Mouse (Mus musculus) lung, embryonic 14.5 days (tissue): ENCODE results near the gene Ppm1n. TPM values are rescaled to one million over a fixed set of nuclear protein-coding genes. Genes with fewer than 3 reads are reported as not detected.

Experiments
- ATAC-seq: fragments of 200-750 bp; cut with Nextera tagmentation; 2 replicates; pipeline ENCODE4 v1.8.0; 2017; ENCODE audit warnings: mild to moderate bottlenecking, moderate TSS enrichment, moderate library complexity; ENCODE audit not compliant: insufficient read depth
- DNase-seq: peaks from one replicate; pipeline ENCODE4 v3.0.0-alpha.2; 2015
- H3K27ac ChIP-seq: fragments of 300-500 bp; sonication (generic); 2 replicates; pipeline ENCODE4 v1.5.1; 2014; ENCODE audit warnings: low read depth, mild to moderate bottlenecking, moderate library complexity
- H3K27me3 ChIP-seq: fragments of 300-500 bp; sonication (generic); 2 replicates; pipeline ENCODE4 v1.6.1; 2014; ENCODE audit warnings: low read length, control low read depth; ENCODE audit not compliant: insufficient read depth
- H3K36me3 ChIP-seq: fragments of 300-500 bp; sonication (generic); 2 replicates; pipeline ENCODE4 v1.6.1; 2014; ENCODE audit warnings: control low read depth; ENCODE audit not compliant: insufficient read depth
- H3K4me1 ChIP-seq: fragments of 300-500 bp; sonication (generic); 2 replicates; pipeline ENCODE4 v1.6.1; 2014; ENCODE audit warnings: antibody characterized with exemption, control low read depth; ENCODE audit not compliant: insufficient read depth
- H3K4me2 ChIP-seq: fragments of 300-500 bp; sonication (generic); 2 replicates; pipeline ENCODE4 v1.6.1; 2014; ENCODE audit warnings: mild to moderate bottlenecking
- H3K4me3 ChIP-seq: fragments of 300-500 bp; sonication (generic); 2 replicates; pipeline ENCODE4 v1.5.1; 2014; ENCODE audit warnings: low read depth, low read length
- H3K9ac ChIP-seq: fragments of 300-500 bp; sonication (generic); 2 replicates; pipeline ENCODE4 v1.6.1; 2014
- H3K9me3 ChIP-seq: fragments of 300-500 bp; sonication (generic); 2 replicates; pipeline ENCODE4 v1.6.1; 2016; ENCODE audit warnings: low read depth, low read length, control low read depth
- CTCF ChIP-seq: IDR thresholded peaks from 2 replicates; pipeline ENCODE4 v1.5.1; 2016; ENCODE audit warnings: antibody characterized with exemption, low read depth
- WGBS: fragments of 180-500 bp; shearing (Covaris S2); extraction: QIAGEN DNeasy Blood & Tissue Kit; methylation state at CpG from one replicate; pipeline ENCODE4 v1.1.7; 2014; 5-methylcytosine and 5-hydroxymethylcytosine counted together
- polyA plus RNA-seq: library from polyadenylated mRNA; unstranded; fragments of >200 nt; fragmentation: Nextera tagmentation; extraction: Ambion mirVana; gene quantifications from 2 replicates; pipeline ENCODE4 v1.2.1, GENCODE M21; 2014

The Ppm1n gene
- polyA plus RNA-seq, 1 experiment from 2014 or later, result not detected

DNA sequence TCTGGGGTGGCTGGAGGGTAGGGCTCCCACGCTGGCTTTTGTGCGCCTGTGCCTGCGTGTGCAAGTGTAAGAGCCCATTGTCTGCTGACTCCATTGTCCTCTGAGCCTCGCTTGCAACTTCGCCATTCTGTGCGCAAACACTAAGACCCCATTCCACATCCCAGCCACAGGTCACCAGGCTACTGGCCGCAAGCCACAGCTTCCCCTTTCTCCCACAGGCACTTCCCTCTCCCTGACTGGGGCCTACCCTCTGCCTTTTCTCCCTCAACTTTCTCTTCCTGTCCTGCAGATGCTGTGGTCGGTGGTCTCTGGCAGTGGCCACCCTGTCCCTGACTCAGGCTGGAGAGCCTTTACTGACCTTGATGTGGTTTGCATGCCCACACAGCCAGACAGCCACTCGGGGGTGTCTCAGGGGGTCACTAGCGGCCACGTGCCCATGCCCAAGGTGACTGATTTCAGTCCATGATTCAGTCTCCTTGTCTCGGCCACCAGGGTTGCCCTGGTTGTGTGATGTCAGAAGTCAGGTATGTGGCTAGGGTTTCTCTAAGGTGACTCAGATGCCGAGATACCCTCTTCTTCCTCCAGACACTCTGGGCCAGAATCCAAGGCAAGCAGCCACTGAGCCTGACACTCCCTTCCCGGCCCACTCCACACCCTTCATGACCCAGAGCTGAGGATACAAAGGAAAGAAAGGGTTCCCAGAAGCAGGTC lies 36.7 kb upstream of the Ppm1n start:
- Histone ChIP-seq H3K9ac (no peak overlapping the region), H3K4me3 (no peak overlapping the region), H3K9me3 (no peaks in the 10 kb centered on the region), H3K36me3 (no peaks in the 10 kb centered on the region), H3K4me1 (no peaks in the 10 kb centered on the region), H3K27ac (no peak overlapping the region), H3K27me3 (no peaks in the 10 kb centered on the region), H3K4me2 (no peak overlapping the region)
- ATAC-seq (no peak), DNase-seq (no peak)
- WGBS, result 50% methylated on average over 14 of the region's 14 CpGs
- TF ChIP-seq CTCF, result no peak

DNA sequence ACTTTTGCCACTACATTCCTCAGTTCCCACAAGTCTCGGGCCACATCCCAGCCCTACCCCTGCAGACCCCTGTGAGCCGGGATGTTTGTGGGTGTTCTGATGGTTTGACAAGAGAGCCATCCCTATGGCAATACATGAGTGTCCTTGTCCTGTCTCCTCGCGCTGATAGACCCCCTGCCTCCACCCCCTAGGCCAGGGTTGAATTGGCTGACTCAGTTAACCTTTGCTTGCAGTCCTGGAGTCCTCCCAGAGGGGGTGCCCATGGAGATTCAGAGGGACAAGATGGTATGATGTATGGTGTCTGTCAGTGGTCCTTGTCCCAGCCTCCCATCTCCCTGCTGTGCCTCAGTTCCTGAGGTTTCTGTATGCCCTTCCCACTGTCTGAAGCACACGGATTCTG lies 34.2 kb upstream of the Ppm1n start:
- no peaks in the 10 kb centered on the region for H3K9me3 ChIP-seq
- no peaks in the 10 kb centered on the region for H3K4me1 ChIP-seq
- 41% methylated on average over 5 of the region's 5 CpGs for WGBS
- no peak for TF ChIP-seq CTCF
- no peaks in the 10 kb centered on the region for H3K36me3 ChIP-seq
- H3K27ac ChIP-seq, result no peak overlapping the region
- no peak overlapping the region for H3K9ac ChIP-seq
- DNase-seq, result no peak
- no peaks in the 10 kb centered on the region for H3K27me3 ChIP-seq
- no peak overlapping the region for H3K4me3 ChIP-seq
- ATAC-seq, result no peak
- H3K4me2 ChIP-seq, result no peak overlapping the region

DNA sequence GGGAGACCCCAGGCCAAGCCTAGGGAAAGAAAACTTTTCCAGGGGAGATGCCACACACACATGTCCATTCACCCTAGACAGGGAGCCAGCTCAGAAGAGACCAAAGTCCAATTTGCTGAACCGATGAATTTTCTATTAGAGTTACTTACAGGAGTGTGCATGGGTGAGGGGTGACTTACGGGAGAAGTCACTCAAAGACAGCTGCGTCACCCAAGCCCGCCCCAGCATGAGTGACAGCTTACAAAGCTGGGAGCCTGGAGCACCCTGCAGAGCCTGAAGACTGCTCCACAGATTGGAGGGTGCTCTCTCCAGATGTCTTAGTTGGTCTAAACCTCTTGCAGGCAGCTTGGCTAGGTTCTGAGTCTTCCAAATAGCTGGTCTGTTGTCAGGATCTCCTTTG lies 32.1 kb upstream of the Ppm1n start:
- ATAC-seq, result no peak
- 36% methylated on average over 4 of the region's 4 CpGs for WGBS

DNA sequence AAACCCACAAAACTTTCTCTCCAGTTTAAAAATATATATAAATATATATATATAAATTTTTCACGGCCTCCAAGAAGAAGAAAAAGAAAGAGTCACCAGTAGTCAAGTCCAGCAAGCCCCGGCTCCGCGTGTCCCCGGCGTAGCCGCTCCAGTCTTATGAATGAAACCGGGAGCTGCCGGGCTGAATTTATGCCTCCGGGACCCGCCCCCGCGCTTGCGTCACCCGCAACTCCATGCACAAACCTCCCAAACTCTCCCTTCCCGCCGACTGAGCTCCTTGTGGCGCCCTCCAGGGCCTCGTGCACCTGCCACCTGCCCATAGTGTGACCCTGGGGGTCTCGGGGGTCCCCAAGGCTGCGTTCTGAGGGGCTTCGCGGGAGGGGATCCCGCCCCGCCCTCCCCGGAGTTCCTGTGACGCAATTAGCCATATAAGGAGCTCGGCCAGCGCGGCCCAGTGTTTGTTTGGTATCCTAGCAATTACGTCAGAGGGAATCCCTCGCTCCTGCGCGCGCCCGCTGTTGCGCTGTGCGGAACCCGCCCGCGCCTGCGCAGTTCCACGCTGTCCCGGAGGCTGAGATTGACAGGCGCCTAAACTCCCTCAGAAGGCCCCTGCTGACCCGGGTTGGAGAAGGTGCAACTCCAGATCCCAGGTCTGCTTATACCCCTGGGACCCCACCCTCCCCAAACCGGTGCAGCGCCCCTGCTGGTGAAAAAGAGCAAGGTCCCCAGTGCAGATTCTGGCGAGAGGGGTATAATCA lies 30.2 kb upstream of the Ppm1n start, which contains the start of gene Fosb:
Gene Fosb (minus strand): TSS at position 168 of the 758 bp plus-strand sequence.
- peak; percentile 99 for DNase-seq
- Histone ChIP-seq H3K4me3 (peak within 1 kb of the TSS; percentile 57), H3K36me3 (no peaks in the 10 kb centered on the region), H3K4me1 (no peaks in the 10 kb centered on the region), H3K4me2 (peak within 1 kb of the TSS; percentile 100), H3K27ac (0 out of 2 replicates have a peak within 1 kb of the TSS, but pooled peaks have one; percentile 18), H3K27me3 (peaks cover 24% of the 10 kb centered on the region), H3K9me3 (no peaks in the 10 kb centered on the region), H3K9ac (peak within 1 kb of the TSS; percentile 58)
- under 1% methylated on average over 49 of the region's 49 CpGs for WGBS
- ATAC-seq, result peak; percentile 78
- TF ChIP-seq CTCF, result peak; percentile 69

More for the DNA sequence above, 32.1 kb upstream of the Ppm1n start:
- peaks cover 5% of the 10 kb centered on the region; the same call in 1 of the 2 replicates for H3K27me3 ChIP-seq
- no peak overlapping the region for H3K9ac ChIP-seq
- H3K27ac ChIP-seq, result no peak overlapping the region
- no peak overlapping the region for H3K4me3 ChIP-seq
- DNase-seq, result no peak
- H3K4me1 ChIP-seq, result no peaks in the 10 kb centered on the region
- H3K4me2 ChIP-seq, result no peak overlapping the region
- no peaks in the 10 kb centered on the region for H3K9me3 ChIP-seq
- H3K36me3 ChIP-seq, result no peaks in the 10 kb centered on the region
- no peak for TF ChIP-seq CTCF

DNA sequence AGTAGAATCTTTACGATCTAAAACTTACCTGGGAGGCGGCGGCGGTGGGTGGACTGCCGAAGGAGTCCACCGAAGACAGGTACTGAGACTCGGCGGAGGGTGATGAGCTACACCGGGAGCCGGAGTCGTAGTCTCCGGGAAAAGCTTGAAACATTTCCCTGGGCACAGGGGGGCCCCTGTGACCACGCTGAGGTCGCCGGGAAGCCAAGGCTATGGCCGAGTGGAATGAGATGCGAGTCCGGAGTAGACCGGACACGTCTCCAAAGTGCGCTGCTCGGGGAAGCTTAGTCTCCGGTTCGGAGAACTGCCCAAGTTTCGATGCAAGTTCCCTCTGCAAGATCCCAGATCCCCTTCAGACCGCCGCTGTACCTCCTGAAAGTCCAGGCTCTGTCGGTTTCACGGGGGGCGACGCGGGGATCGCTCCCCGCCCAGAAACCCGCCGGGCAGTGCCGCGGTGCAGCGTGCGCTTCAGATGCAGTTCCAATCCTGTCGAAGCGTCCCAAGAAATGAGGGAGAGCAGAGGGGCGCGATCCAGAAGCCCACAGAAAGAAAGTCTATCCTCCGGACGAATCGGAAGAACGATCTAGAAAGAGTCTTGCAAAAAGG lies 29.5 kb upstream of the Ppm1n start:
- peaks cover 31% of the 10 kb centered on the region for H3K27me3 ChIP-seq
- under 1% methylated on average over 48 of the region's 48 CpGs for WGBS
- H3K4me1 ChIP-seq, result no peaks in the 10 kb centered on the region
- H3K36me3 ChIP-seq, result no peaks in the 10 kb centered on the region
- TF ChIP-seq CTCF, result no peak
- DNase-seq (peak; percentile 8), ATAC-seq (no peak)
- H3K4me3 ChIP-seq, result peak overlapping the region; percentile 57
- H3K4me2 ChIP-seq, result peak overlapping the region; percentile 100
- H3K9me3 ChIP-seq, result no peaks in the 10 kb centered on the region
- H3K9ac ChIP-seq, result peak overlapping the region; percentile 51
- H3K27ac ChIP-seq, result no peak overlapping the region

DNA sequence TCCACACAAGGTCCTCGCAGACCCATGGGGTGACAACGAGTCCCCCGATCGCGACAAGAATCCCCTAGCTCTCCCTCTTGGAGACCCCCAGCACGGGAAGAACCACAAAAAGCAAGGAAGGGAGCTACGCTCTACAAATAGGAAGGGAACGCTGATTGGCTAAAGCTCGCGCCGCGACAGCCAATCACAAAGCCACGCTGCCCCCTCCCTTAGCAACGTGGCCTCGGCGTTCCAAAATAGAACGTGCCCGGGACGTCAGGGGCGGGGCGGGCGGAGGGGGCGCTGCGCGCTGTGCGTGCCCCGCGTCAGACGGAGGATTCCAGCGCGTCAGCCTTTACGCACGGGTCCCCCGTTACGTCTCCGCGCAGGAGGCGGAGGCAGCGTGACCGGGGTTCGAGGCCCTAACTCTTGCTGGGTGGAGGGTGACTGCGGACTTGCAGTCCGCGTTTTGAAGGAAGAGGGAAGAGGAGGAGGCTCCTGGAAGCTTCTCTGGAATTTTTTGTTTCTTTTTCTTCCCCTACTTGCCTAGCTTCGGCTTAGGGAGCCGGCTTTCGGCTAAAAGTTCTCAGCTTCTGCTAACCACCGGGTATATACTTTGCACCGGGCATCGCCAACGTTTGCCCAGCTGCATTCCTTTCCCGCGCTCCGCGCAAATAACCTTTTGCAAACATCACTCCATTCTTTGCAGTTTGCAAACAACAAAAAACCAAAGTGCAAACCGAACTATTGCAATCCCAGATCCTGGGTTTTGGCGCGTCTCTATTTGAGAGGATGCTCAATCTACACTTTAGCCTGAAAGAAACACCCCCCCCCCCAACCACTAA lies 28.8 kb upstream of the Ppm1n start:
- H3K27me3 ChIP-seq, result peaks cover 38% of the 10 kb centered on the region
- WGBS, result under 1% methylated on average over 58 of the region's 58 CpGs
- H3K9me3 ChIP-seq, result no peaks in the 10 kb centered on the region
- H3K4me1 ChIP-seq, result no peaks in the 10 kb centered on the region
- peak overlapping the region; percentile 100 for H3K4me2 ChIP-seq
- peak overlapping the region; percentile 77 for H3K27ac ChIP-seq
- ATAC-seq (peak; percentile 87), DNase-seq (peak; percentile 97)
- peak overlapping the region; percentile 57 for H3K4me3 ChIP-seq
- H3K9ac ChIP-seq, result peak overlapping the region; percentile 51
- H3K36me3 ChIP-seq, result no peaks in the 10 kb centered on the region
- TF ChIP-seq CTCF, result peak; percentile 39
